25 mouse cellular contexts compared by ENCODE assay signal in genomic region chr2:57264912-57265311, GRCm38 (mm10).
"Had no signal": no experiment of that assay in that cellular context is flagged by ENCODE, and none has a peak within 500 bp of the region (broad histone marks: within the 10 kb centered on the region; RNA-seq: fewer than 3 reads in every experiment).

No protein-coding gene starts in this region.

- H3K4me2 ChIP-seq: heart, embryonic 11.5 days; heart, embryonic 13.5 days; heart, embryonic 15.5 days; hindbrain, embryonic 13.5 days; hindbrain, embryonic 15.5 days; limb, embryonic 13.5 days; limb, embryonic 15.5 days; liver, embryonic 12.5 days had no signal

- H3K9ac ChIP-seq: heart, embryonic 13.5 days; heart, embryonic 15.5 days; hindbrain, embryonic 13.5 days; hindbrain, embryonic 15.5 days; limb, embryonic 13.5 days; limb, embryonic 15.5 days; liver, embryonic 12.5 days; liver, embryonic 14.5 days had no signal

- H3K9me3 ChIP-seq: heart, embryonic 13.5 days; heart, embryonic 15.5 days; hindbrain, embryonic 13.5 days; hindbrain, embryonic 15.5 days; limb, embryonic 13.5 days; limb, embryonic 15.5 days; liver, embryonic 12.5 days had no signal

- H3K4me3 ChIP-seq: heart, embryonic 13.5 days; heart, embryonic 15.5 days; hindbrain, embryonic 13.5 days; hindbrain, embryonic 15.5 days; layer of hippocampus, adult 2 months; limb, embryonic 13.5 days; limb, embryonic 15.5 days; liver, embryonic 12.5 days had no signal

- DNase-seq: gastrocnemius, postnatal 14 days; gastrocnemius, postnatal 36 days; heart, adult 18-20 months; heart, postnatal 14 days; heart, postnatal 36 days; kidney, adult 18-20 months; kidney, adult 8-10 months; kidney, postnatal 10 days; kidney, postnatal 25 days; kidney, postnatal 4 days; layer of hippocampus, adult 9-11 months; layer of hippocampus, postnatal 36 days; left cerebral cortex, postnatal 4 days had no signal

- H3K27me3 ChIP-seq: heart, embryonic 13.5 days; heart, embryonic 15.5 days; hindbrain, embryonic 13.5 days; hindbrain, embryonic 15.5 days; limb, embryonic 13.5 days; limb, embryonic 15.5 days; liver, embryonic 12.5 days had no signal

- H3K4me1 ChIP-seq: heart, embryonic 15.5 days; hindbrain, embryonic 13.5 days; hindbrain, embryonic 15.5 days; limb, embryonic 13.5 days; limb, embryonic 15.5 days; liver, embryonic 12.5 days had no signal

- H3K27ac ChIP-seq: heart, embryonic 13.5 days; heart, embryonic 15.5 days; hindbrain, embryonic 13.5 days; hindbrain, embryonic 15.5 days; hindbrain, postnatal 0 days; layer of hippocampus, adult 2 months; limb, embryonic 13.5 days; limb, embryonic 15.5 days; liver, embryonic 12.5 days; liver, embryonic 14.5 days had no signal

- H3K36me3 ChIP-seq: heart, embryonic 13.5 days; heart, embryonic 15.5 days; hindbrain, embryonic 13.5 days; hindbrain, embryonic 15.5 days; limb, embryonic 13.5 days; limb, embryonic 15.5 days; liver, embryonic 12.5 days had no signal

- ATAC-seq: hindbrain, postnatal 0 days; intestine, embryonic 16.5 days; liver, embryonic 12.5 days had no signal
